Mouse (Mus musculus): ENCODE measurements around the gene Snrpa1. TPM values are rescaled to one million over a fixed set of nuclear protein-coding genes. Genes with fewer than 3 reads are reported as not detected.

Gene Snrpa1
- total RNA-seq, 1 experiment from 2014 or later = 61.4 TPM

DNA sequence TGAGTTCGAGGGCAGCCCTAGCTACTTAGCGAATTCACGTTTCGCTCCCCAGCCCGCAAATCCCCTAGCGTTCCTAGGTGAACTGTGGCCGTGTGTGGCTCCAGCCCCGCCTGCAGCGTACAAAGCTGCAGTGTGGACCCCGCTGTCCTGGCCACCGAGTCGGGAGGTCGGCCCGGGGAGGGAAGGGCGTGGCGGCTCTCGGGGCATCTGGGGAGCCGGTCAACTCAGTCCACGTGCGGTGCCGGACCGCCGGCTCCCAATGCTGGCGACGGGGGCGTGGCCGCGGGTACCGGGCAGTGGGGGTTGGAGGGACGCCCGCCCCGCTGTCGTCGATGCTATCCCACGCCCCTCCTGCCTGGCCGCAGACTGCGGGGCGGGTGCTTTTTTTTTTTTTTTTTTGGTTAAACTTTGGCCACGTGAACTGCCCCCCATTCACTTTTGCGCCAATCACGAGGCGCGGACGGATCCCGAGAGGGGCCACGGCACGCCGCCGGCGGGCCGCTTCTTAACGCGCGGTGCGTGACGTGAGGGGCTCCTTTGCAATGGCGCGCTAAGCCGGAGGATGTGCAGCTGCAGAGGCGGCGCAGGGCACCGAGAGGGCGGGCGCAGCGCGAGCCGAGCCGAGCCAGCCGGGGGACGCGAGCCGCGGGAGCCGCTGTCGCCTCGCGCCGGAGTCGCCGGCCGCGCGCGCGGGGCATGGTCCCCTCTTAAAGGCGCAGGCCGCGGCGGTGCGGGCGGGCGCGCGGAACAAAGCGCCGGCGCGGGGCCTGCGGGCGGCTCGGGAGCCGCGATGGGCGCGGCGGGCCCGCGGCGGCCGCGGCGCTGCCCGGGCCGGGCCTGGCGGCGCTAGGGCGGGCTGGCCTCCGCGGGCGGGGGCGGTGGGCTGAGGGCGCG, 50.4 kb downstream of the Snrpa1 start, which contains the start of gene Chsy1:
Chsy1 (plus strand) TSS at position 555 of the 894 bp plus-strand sequence.
- ATAC-seq (replicated peaks; ENCODE audit: insufficient number of reproducible peaks, low FRiP score, low TSS enrichment, poor library complexity, severe bottlenecking) = peak; percentile 40

DNA sequence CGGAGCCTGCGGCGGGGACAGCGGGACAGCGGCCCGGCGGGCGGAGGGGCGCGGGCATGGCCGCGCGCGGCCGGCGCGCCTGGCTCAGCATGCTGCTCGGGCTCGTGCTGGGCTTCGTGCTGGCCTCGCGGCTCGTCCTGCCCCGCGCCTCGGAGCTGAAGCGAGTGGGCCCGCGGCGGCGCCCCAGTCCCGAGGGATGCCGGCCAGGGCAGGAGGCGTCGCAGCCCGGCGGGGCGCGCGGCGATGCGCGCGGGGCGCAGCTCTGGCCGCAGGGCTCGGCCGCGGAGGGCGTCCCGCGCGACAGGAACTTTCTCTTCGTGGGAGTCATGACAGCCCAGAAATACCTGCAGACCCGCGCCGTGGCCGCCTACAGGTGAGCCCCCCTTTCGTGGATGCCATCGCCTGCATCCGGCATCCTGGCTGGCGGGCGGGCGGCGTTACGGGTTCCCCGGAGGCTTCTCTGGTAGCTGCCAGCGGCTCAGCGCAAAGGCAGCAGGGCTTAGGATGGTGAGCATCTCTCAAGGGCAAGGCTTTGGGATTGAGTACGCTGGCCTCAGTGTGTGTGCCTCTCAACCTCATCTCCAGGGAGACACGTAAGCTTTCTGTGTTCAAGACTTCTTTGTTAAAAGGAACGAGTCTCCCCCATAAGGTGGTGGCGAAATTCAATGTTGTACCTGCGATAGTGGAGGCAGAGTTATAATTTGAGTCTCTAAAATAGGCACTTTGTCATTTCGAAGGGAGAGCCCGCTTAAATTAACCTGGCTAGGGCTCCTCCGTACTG, 51.2 kb downstream of the Snrpa1 start:
- no peak for ATAC-seq (replicated peaks; ENCODE audit: insufficient number of reproducible peaks, low FRiP score, low TSS enrichment, poor library complexity, severe bottlenecking)

DNA sequence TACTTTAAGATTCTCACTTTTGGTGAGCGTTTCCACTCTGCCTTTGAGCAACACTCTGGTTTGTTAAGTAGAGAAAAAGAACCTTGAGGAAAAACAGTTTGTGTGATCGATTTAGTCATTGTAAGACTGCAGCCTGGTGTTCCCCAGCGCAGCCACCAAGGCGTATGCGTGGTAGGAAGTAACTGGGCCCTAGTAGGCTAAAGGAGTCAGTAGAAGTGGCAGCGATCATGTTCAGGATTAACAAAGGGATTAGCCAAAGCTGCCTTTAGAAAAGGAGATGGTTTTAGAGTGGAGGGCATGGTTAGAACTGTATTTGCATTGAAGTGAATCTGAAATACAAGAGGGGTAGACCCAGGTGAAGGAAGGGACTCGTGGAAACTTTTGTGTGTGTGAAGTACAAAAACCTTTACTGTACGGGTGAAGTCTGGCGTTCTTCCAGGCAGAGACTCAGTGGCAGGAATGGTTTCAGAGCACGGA, 51.9 kb downstream of the Snrpa1 start:
- no peak for ATAC-seq (replicated peaks; ENCODE audit: insufficient number of reproducible peaks, low FRiP score, low TSS enrichment, poor library complexity, severe bottlenecking)

DNA sequence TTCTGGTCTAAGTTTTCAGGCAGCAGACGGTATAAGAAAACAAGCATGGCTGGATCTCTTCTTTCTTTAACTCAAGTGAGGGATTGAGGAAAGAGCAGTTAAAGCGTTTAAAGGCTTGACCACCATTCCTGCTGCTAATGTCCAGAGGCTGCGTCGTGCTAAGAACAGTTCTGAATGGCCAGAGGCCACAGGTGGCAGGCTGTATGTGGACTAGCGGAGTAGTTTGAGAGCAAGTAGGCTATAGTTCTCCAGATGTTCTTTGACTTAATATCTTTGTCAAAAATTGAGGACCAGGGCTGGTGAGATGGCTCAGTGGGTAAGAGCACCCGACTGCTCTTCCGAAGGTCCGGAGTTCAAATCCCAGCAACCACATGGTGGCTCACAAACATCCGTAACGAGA, 52.4 kb downstream of the Snrpa1 start:
- no peak for ATAC-seq (replicated peaks; ENCODE audit: insufficient number of reproducible peaks, low FRiP score, low TSS enrichment, poor library complexity, severe bottlenecking)

DNA sequence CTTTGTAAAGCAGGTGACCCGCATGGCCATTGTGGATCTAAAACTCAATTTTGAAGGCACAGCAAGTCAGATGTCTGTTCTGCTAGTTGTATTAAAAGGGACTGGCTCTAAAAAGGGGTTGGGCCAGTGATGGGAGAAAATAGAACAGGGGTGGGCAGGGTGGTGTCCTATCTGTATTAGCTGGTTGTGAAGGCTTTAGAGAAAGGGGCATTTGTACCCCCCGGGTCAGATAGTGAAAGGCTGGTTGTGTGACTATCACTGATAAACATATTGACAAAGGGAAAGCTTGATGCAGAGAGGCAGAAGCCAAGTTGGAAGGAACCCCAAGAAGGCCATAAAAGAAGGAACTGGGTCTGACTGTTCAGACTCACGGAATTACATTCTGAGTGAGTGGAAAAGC, 54.8 kb downstream of the Snrpa1 start:
- no peak for ATAC-seq (replicated peaks; ENCODE audit: insufficient number of reproducible peaks, low FRiP score, low TSS enrichment, poor library complexity, severe bottlenecking)

DNA sequence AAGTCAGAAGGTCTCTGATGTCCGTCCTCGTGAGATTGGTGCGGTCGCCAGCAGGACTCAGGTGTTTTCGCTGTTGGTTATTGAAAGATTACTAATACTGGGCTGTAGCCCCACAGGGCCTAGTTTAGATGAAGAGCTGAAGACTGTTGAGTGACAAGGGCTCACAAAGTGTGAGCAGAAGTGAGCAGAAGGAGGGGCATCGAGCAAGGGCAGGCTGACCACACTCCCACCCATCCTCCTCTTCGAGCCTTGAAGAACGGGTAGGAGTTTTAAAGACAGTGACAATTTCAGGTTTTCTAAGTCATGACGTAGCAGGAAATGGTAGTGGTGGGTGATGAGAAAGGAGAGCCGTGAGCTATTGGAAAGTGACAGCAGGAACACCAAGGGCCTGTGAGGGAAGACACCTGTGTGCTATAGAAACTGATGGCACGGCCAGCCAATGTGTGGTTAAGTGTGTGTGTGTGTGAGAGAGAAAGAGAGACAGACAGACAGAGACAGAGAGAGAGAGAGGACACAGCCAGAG, 57.1 kb downstream of the Snrpa1 start:
- ATAC-seq (replicated peaks; ENCODE audit: insufficient number of reproducible peaks, low FRiP score, low TSS enrichment, poor library complexity, severe bottlenecking) = peak; percentile 38

DNA sequence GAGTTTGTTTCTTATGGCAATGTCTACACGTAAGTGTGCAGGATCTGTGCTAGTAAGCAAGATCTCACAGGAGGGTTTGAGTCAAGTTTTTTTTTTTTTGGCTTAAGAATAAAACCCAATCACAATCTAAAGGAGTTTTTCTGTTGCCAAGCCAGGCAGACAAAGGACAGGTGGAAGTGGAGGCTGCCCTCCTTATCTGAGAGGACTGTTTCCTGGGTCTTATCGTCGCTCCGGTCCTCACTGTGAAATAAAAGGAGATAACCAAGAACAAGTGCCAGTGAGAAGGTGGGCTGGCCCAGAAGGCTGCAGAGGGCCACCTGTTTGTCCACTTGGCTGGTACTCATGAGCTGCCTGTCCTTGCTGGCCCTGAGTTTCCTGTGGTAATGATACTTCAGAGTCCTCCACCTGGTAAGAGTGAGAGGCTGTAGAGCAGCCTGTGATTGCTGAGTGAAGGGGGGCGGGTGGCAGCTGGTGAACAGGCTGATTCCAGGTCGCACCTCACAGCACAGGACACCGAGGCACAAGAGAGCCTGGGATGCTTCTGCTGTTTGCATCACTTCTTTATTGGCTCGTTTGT, 58.2 kb downstream of the Snrpa1 start:
- no peak for ATAC-seq (replicated peaks; ENCODE audit: insufficient number of reproducible peaks, low FRiP score, low TSS enrichment, poor library complexity, severe bottlenecking)

DNA sequence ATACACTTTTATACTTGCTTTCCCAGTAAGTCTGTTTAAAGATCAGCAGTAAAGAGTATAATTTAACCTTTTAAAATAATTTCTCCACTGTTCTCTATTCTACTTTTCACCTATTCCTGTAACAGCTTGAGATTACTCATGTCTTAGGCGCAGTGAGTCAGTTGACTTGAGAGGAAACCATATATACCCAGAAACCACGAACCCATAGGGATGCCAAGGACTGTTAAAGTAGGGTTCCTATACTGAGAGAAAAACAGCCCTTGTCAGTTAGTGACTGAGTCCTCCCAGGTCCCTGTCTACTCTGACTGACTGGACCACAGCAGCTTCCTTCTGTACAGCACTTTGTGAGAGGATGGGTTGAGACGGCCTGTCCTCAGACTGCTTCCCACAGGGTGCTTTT, 59.2 kb downstream of the Snrpa1 start:
- no peak for ATAC-seq (replicated peaks; ENCODE audit: insufficient number of reproducible peaks, low FRiP score, low TSS enrichment, poor library complexity, severe bottlenecking)

DNA sequence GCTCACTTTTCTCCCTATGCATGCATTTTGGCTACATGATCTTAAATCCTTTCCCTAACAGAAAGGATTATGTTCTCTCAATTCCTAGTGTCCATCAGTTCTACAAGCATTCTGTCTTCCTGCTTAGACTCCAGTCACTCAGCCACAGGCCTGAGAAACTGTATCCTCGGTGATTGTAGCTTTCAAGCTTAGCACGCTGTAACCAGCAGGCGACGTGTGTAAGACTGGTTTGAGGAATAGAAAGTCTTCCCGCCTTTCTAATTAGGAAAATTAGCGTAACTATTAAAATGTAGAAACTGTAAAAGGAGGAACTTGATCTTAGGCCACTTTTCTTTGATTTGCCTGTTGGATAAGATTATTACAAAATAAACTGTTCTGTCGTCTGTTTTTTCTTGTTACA, 60.0 kb downstream of the Snrpa1 start:
- ATAC-seq (replicated peaks; ENCODE audit: insufficient number of reproducible peaks, low FRiP score, low TSS enrichment, poor library complexity, severe bottlenecking) = peak; percentile 47

DNA sequence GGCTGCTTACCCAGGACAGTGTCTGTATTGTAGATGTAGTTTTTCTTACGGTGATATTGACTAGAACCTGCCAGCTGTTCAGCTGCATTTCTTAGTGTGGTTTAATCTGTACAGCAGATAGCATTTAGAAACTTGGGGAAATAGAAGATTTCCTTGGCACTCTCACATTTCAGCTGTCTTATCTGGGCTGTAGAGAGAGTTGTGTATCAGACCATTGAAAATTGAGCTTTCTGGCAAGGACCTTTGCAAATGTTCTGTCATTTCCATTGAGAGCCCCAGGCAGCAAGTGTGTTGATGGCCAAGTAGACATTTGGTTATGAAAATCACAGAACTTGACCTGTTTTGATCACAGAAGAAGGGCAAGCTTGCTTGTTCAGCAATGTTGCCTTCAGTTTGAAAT, 61.3 kb downstream of the Snrpa1 start:
- ATAC-seq (replicated peaks; ENCODE audit: insufficient number of reproducible peaks, low FRiP score, low TSS enrichment, poor library complexity, severe bottlenecking) = no peak

DNA sequence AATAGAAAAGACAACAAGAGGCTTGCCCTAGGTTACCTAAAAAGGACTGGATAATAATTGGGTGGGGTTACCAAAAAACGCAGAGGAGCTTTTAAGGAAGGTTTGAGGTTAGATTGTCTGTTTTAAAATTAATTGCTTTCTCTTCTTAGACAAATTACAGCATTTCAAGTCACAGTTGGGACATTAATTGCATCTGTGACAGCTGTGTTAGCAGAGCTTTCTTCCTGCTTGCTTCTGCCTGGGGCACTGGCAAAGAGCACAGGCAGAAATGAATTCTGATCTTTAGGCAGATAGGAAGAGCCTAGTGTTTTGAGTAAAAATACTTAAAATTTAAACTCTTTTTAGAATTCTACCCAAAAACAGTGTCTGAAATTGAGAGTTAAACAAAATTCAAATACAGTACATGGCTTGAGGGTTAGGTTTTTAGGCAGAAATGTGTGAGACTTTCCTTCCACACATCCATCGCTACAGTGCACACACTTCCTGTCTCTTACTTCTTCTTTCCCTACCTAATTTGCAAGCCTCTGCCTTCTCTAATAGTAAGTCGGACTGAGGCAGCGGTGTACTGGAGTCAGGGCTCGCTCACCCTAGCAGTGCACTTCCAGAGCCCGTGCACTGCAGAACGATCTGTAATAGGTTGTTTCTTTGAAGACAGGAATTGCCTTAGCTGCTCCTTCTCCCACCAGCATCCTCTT, 62.0 kb downstream of the Snrpa1 start:
- ATAC-seq (replicated peaks; ENCODE audit: insufficient number of reproducible peaks, low FRiP score, low TSS enrichment, poor library complexity, severe bottlenecking) = peak; percentile 63; the same call in 1 of the 2 replicates

Other genes starting within 250 kb of the Snrpa1 start
- gene Pcsk6, start 197.3 kb upstream of the Snrpa1 start, total RNA-seq (2017) = not detected in 3 replicates
- not detected in 3 replicates for gene Gm45213, start 15.4 kb upstream of the Snrpa1 start, total RNA-seq (2017)
- 102 to 127 TPM (median 106 TPM) in 3 replicates for gene Selenos, start 20.6 kb downstream of the Snrpa1 start, total RNA-seq (2017)
- gene Chsy1, start 50.5 kb downstream of the Snrpa1 start, total RNA-seq (2017) = 91.3 to 286 TPM (median 103 TPM) in 3 replicates